Mouse (Mus musculus): ENCODE measurements around the gene Lrpap1. TPM values are rescaled to one million over a fixed set of nuclear protein-coding genes. Genes with fewer than 3 reads are reported as not detected.
A peak's percentile ranks its signal among the peaks of the same experiment; 100 is the strongest.

The Lrpap1 gene
- total RNA-seq, 2 experiments from 2014 or later, result 60.4 to 110 TPM

DNA sequence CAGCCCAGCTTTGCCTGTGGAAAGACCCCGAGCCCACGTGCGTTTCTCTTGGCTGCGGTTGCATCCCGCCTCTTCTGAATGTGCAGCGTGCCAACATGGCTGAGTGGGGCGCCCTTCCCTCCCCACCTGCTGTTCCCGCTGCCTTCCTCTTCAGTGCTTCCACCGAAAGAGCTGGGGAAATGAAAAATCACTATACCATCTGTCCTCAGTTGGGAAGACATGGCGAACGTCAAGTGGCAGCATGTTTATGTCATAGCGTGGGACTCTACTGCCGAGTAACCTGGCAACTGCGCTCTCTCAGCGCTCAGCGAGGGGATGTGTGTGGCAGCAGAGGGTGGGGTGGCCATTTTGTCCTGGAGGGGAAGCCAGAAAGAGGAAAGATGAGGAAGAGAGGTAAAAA is 23.6 kb upstream of the Lrpap1 start:
- ATAC-seq (ENCODE audit: poor library complexity, severe bottlenecking), result no peak

DNA sequence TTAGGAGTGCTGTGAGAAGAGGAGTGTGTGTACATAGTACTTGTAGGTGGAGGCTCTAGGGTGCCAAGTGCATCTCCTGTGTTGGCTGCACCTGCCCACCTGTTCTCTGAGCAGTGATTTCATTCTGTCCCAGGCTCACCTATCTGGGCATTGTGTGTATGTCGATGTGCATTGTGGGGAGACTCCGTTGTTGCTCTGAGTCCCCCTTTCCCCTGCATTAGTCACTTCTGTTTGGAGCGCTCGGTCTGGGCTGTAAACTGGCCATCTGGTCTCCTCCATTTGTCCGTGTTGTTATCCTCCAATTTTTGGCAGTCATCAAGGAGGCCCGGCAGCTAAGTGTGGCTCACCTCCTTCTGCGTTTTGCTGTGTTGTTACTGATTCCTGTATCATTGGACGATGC is 14.5 kb upstream of the Lrpap1 start:
- ATAC-seq (ENCODE audit: poor library complexity, severe bottlenecking), result no peak

DNA sequence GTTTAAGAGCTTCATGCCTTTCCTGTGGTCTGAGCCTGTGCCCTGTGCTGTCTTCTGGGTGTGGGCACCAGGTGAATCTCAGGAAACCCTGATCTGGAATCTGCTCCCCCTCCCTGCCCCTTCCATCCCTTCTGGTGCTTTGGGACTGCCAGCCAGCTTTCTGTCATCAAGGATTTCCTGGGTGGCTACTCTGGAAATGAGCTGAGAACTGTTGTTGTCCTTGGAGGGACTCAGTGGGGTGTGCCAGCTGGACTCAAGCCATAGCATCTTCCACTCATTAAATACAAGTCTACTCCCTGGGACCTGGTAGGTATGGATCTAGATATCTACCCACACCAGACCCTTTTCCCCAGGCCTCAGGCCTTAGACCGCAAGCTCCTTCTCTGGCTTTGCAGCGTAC is 12.9 kb upstream of the Lrpap1 start:
- no peak for ATAC-seq (ENCODE audit: poor library complexity, severe bottlenecking)

DNA sequence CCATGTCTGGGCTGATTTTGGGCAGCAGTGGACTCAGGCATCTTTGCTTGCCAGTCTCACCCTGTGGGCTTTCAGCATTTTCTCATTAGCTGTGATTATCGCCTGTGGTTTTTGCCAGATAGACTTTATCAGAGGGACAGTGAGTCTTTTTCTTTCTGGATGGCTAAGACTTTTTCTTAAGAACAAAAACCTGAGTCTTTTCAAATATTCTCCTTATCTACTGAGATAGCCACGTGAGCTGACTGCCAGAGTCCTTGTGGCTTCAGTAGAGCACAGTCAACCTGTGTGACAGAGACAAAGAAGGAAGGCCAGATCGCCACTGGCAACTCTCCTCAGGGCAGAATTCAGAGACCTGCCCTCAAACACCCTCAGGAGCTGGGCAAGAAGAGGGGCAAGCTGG is 12.1 kb upstream of the Lrpap1 start:
- no peak for ATAC-seq (ENCODE audit: poor library complexity, severe bottlenecking)

DNA sequence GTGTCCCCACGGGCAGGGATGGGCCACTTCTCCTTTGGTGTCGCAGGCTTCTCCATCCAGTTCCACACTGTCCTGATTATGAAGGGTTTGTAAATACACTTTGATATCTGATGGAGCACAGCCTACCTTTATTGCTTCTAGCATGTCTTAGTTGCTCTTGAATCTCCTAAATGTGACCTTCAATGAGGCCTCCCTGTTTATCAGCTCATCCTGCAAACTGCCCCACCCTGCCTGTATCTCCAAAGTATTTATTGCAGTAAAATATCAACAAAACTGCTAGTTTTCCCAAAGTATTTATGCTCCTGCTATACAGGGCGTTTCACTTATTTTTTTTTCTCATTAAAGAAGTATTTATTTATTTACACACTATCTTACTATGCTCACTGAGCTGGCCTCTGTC is 10.4 kb upstream of the Lrpap1 start:
- no peak for ATAC-seq (ENCODE audit: poor library complexity, severe bottlenecking)

DNA sequence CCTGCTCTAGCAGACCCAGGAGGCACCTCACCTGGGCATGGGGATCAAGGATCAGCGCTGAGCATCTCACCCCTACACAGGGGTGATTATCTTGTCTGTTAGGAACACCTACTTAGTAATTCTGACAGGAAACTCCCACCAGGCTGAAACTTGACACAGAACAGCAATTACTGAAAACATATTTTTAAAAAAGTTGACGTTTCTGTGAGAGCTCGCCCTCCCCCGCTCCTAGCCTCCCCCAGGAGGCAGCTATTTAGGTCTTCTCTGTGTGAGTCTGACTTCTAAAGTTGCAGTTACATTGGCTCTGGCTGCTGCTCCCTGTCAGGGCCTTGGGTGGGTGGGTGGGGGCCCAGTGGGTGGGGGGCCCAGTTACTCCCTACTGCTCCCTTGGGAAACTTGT is 6.9 kb upstream of the Lrpap1 start:
- ATAC-seq (ENCODE audit: poor library complexity, severe bottlenecking), result no peak

DNA sequence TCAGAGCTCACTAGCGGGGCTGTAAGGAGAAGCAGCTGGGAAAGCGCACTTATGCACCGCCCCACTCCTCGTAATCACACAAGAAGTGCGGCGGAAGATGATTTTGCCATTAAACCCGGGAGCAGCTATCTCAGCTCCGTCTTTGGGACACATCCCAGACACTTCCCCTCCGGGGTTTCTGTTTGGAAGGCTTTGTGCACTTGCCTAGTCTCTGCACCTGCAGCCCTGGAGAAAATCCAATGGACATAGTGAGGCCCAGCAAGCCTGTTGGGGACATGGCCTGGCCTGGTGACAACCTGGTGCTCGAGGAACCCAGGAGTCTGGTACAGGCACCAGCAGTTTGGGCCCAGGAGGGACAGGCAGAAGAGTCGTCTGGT is 344 bp upstream of the Lrpap1 start:
- peak; percentile 4; the same call in 1 of the 2 replicates for ATAC-seq (ENCODE audit: poor library complexity, severe bottlenecking)

DNA sequence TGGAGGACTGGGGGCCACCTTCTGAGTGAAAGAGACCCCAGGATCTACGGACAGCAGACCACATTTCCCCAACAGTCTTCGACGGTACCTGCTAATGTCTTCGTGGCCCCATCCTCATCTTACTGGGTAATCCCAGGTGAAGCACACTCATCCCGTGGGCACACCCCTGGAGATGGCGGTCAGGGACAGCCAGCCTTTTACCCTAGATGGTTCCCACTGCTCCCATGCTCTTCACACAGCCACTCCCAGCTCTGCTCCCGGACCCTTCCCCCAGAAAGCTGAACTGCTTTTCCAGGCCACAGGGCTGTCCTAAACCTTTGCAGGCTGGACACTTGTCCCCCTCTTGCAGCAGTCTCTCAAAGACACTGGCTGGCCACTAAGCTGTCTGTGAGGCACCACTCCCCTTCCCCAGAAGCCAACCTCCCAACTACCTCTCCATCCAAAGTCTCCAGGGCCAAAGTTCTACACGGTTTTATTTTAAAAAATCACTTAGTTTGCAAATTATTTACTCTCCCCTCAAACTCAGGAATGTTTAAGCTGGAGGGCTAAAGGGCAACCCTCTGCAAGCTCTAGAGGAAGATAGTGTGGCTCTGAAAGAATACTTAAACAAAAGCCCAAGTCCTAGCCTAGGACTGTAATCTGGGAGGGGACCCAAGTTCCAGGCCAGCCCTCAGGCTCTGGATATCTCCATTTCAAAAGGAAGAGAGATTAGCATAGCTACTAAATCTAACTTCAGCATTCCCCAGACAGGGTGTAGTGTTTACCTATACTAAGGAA is 1.2 kb downstream of the Lrpap1 start:
- no peak for ATAC-seq (ENCODE audit: poor library complexity, severe bottlenecking)

DNA sequence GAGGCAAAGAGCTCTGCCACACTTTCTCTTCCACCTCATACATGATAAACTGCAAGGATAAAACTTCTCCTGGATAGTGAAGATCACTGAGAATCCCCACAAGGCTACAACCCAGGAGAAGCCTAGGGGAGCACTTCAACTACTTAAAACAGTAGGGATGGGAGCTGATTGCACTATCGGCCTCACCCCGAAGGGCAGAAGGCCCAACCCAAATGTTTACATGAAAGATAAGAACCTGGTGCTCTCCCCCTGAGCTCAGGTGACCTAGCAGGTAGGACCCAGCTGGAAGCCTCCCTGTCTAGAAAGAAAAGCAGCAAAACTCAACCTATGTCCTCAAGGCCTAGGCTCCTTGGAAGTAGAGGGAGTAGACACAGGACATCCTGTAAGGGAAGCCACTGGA is 2.0 kb downstream of the Lrpap1 start:
- ATAC-seq (ENCODE audit: poor library complexity, severe bottlenecking), result no peak

DNA sequence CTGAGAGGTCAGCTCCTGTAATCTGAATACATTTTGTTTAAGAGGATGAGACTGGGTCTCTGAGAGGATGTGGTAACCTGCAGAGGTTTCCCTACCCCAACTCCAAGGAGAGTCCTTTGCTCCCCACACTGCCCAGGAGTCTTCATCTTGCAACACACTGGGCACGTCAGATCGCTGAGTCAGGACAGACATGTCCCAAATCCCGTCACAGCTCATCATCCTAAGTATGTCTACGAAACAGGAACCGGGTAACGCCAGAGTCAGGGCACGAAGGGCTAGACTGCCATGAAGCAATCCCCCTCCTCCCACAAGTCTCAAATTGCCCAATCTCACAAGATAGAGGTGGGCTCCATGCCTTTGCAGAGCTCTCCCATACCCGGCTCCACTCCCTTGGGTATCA is 2.5 kb downstream of the Lrpap1 start:
- peak; percentile 75 for ATAC-seq (ENCODE audit: poor library complexity, severe bottlenecking)

DNA sequence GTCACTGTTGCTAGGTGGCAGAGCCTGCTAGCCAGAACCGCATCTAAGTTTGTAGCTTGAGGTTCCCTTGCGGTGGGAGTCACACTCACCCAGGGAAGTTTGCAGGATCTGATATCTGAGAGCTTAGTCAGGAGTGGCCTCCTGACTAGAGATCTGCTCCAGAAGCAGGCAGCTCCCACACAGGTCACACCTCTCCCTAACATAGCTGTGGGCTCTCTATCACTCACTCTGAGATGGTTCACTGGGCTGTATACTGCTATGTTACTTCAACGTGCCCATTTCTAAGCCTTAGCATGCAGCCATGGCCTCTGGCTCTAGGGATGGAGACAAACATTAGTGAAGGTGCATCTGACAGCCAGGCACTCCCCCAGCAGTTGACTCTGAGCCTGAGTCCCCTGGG is 13.9 kb downstream of the Lrpap1 start:
- ATAC-seq (ENCODE audit: poor library complexity, severe bottlenecking), result no peak

DNA sequence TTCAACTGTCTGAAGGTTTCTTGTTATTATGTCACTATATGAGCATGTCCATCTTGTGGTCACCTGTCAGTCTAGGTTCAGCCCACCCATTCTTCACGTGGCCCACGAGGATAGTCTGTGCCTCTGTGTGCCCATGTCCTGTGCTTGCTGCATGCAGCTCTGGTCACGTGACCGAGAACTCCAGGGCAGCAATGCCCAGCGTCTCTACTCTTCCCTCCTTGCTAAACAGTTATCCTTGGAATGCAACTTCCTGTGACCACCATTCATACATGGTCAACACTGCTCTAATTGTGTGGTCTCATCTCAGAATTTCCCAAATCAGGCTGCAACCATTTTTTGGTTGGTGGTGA is 16.0 kb downstream of the Lrpap1 start:
- no peak for ATAC-seq (ENCODE audit: poor library complexity, severe bottlenecking)

DNA sequence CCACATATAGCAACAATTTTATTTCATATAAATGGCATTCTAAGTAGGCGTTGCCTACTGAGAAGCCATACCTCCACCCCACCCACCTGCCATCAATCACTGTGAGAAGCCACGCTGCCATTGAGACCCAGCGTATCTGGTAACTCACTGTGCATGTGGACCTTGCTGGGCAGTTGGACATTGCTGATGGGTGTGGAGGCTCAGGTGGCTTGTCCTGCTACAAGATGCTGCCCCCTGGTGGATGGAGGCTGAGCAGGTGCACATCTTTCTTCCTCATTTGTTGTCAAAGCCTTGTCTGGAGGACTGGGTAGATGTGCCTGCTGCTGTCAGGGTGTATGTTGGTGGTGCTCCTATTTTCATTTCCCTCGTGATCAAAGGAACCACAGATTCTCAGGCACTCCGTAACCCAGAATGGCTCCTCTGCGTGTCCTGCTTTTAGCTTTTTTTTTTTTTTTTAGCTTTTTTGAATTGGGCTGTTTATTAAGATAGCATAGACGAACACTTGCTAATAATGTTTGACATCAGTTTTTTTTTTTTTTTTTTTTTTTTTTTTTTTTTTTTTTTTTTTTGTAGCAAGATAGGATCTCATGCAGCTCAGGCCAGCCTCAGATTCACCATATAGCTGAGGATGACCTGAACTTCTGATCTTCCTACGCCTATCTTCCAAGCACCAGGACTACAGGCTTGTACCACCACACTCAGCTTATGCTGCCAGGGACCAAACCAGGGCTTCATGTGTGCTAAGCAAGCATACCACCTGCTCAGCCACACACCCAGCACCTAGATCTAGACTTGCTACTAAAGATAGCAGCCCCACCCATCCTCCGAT is 16.6 kb downstream of the Lrpap1 start:
- peak; percentile 69 for ATAC-seq (ENCODE audit: poor library complexity, severe bottlenecking)

DNA sequence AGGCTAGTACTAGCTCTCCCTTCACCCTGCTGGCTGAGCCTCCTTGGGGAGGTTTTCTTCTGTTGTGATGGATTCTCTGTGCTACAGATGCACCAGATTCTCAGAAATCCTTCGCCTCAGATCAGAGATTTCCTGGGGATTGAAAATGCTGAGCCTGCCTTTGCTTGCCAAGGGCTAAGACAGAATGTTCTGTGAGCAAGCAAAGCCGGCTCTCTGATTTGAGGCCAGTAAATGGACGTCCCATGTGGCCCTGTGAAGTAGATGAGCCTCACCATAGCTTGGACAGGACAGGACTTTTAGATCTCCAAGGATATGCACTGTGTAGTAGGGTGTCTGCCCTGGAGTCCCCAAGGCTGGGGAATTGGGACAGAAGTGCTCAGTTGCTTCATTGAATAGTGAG is 20.7 kb downstream of the Lrpap1 start:
- ATAC-seq (ENCODE audit: poor library complexity, severe bottlenecking), result no peak

DNA sequence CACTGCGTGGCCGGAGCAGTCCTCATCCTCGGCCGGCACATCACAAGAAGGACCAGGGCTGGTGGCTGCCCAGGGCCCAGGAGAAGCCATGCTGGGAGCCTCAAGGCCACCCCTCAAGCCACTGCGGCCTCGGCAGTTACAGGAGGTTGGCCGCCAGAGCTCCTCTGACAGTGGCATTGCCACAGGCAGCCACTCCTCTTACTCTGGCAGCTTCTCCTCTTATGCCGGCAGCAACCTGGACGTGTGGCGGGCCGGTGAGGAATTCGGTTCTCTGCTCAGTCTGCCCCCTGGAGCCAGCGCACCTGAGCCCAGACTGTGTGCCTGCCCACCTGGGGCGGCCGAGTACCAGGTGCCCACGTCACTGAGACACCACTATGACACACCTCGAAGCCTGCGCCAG is 26.5 kb downstream of the Lrpap1 start:
- no peak for ATAC-seq (ENCODE audit: poor library complexity, severe bottlenecking)

DNA sequence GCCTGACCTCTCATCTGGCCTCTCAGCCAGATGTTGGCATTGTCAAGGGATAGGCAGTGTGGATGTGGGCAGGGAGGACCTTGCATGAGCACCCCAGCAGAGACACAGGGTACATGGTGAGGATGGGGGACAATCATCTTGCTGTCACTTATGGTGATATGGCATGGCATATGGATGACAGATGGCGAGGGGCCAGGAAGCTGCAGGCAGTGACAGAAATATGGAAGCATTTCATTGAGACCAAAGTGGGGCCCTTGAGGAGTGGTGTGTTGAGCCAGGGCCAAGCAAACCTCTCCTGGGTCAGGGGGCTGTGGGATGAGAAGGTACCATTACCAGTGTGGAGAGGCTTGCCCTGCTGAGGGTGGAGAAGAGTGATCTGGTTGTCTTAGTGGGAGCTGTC is 29.2 kb downstream of the Lrpap1 start:
- ATAC-seq (ENCODE audit: poor library complexity, severe bottlenecking), result no peak

DNA sequence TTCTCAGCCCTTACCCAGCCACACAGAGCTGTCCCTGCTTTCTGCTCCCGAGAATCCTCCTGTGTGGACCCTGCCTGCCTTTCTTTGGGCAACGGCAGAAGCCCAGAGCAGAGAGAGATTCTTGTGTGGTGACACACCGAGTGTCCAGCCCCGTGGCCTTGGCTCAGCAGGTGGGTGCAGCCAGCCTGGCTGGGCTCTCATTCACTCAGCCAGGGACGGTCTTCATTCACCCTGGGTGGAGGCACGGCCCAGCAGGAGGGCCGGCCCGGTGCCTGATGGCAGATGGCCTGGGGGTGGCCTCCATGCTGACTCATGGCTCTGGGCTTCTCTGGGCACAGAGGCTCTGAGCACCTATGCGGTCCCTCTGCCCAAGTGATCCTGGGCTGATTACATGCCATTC is 31.6 kb downstream of the Lrpap1 start:
- no peak for ATAC-seq (ENCODE audit: poor library complexity, severe bottlenecking)

DNA sequence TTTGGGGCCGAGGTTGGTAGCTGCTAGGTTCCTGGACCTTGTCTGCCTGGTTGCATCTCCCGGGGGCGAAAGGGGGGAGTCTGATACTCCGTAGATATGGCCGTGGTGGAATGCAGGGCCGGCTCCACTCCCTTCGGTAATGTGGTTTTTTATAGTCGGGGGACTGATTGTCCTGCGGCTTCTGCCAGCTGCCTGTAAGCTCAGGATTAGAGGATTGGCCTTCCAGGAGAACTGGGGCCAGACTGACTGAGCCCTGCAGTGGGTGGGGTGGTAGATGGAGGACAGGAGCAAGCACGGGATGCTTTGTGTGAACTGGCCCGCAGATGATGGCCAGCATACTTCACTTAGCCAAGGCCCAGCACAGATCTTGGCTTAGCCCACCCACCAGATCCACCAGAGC is 32.3 kb downstream of the Lrpap1 start:
- no peak for ATAC-seq (ENCODE audit: poor library complexity, severe bottlenecking)

DNA sequence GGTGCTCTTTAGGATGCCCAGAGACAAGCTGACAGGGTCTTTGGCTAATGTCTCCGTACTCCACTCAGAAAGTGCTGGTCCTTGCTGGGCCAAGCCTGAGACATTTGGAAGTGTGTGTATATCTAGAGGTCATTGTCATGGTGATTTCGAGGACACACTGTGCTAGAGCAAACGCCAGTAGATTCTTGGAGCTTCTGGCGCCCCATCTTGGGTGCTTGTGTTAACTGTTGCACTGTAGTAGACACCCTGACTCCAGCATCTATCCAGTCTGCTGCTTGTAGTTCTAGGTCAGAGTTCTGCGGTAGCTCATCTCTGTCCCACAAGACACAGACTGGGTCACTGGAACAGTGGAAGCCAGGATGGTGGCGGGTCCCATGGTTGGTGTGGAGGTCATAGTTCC is 33.7 kb downstream of the Lrpap1 start:
- ATAC-seq (ENCODE audit: poor library complexity, severe bottlenecking), result no peak

DNA sequence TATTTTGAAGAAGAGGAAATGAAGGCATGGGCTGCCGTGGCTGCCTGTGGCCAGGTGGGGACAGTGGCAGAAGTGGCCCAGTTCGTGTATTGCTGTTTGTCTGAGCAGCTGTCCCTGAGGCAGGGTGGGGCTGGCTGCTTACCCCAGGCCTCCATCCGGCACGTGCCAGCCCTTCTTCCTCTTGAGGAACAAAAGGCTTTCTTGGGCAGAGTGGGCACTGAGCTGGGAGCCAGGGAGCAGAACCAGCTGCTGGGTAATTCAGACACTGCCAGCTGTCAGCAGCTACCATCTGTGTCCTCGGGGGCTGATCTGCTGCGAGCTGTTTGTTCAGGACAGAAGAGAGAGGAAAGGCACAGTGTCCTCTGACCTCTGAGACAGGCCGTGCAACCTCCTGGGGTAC is 34.6 kb downstream of the Lrpap1 start:
- no peak for ATAC-seq (ENCODE audit: poor library complexity, severe bottlenecking)

DNA sequence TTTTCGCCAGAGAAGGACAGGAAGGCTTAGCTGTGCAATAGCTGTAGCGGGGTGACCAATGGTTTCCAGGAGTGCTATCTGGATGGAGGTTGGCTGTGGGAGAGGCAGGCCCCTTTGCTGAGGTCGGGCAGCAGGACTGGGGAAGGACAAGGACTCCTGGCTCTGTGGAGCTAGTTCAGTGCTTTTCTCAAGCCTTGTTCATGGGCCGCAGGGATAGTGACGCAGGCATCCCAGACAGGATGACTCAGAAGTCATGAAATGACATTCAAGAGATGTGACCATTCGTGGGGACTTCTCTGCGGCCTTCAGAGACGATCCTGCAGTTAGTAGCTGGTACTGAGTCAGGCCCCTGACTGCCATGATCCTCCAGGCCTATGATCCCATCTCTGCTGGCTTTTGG is 35.3 kb downstream of the Lrpap1 start:
- no peak for ATAC-seq (ENCODE audit: poor library complexity, severe bottlenecking)

DNA sequence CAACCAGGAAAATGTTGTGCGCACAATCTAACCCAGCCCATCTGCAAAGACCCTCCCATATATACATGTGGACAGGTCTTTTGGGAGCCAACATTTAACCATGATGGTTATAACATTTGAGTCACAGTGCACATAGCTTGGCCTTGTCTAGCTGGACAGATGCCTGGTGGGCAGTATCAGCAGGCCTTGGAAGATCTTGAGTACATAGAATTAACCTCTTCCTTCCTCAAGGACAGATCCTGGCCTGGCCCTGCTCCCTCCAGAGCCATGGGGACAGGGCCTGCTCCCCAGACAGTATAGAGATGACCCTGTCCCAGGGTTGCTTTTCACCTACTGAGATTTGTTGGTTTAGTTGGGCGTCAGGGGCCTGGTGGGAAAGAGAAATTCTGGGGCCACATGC is 35.7 kb downstream of the Lrpap1 start:
- no peak for ATAC-seq (ENCODE audit: poor library complexity, severe bottlenecking)

DNA sequence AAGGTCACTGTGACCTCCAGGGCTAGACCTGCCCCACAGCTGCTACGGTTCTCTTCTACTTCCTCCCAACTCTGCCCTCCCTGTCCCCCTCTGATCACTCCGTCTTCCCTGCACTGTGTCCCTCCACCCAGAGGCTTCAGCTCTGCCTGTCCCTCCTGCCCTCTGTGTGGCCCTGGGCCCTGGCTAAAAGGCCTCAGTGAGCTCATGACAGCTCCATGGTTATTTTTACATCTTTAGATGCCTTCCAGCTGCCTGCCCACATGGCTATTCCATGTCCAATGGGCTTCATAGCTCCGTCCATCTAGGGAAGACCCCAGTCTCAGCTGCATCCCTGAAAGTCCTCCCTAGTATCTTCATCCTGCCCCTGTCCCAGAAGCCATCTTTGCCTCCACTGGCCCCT is 45.5 kb downstream of the Lrpap1 start:
- ATAC-seq (ENCODE audit: poor library complexity, severe bottlenecking), result no peak
